Mouse (Mus musculus): ENCODE measurements around the gene Gm48551. TPM values are rescaled to one million over a fixed set of nuclear protein-coding genes. Genes with fewer than 3 reads are reported as not detected.

Gm48551 gene
- total RNA-seq, 2 experiments from 2014 or later, result 0.41 to 0.47 TPM

Small RNAs within 50 kb of the gene (microRNA-seq; reads per million reads assigned to microRNA genes)
- gene Mir1191b (0 to 1.5 reads per million in 2 experiments), gene Mir6913 (0 reads per million in 2 experiments)

Other genes starting within 250 kb of the Gm48551 start
- 10 to 100 TPM; 28.2 to 30.1 TPM for gene Zbtb7a, start 249.2 kb upstream of the Gm48551 start, total RNA-seq (2021)
- 10 to 100 TPM; 12.3 to 12.8 TPM for gene Pias4, start 216.5 kb upstream of the Gm48551 start, total RNA-seq (2021)
- 100 to 1,000 TPM; 892 to 898 TPM for gene Eef2, start 207.8 kb upstream of the Gm48551 start, total RNA-seq (2021)
- 10 to 100 TPM; 21.2 to 24.8 TPM for gene Dapk3, start 201.5 kb upstream of the Gm48551 start, total RNA-seq (2021)
- gene 4930442H23Rik, start 200.6 kb upstream of the Gm48551 start, total RNA-seq (2021), result not detected
- gene Nmrk2, start 182.4 kb upstream of the Gm48551 start, total RNA-seq (2021), result 1 to 10 TPM; 1.8 to 5.5 TPM
- under 1 TPM in 1 of 2 experiments, not detected in 1; 0.06 TPM for gene Atcay, start 153.6 kb upstream of the Gm48551 start, total RNA-seq (2021)
- gene Zfr2, start 151.3 kb upstream of the Gm48551 start, total RNA-seq (2021), result 1 to 10 TPM; 1.7 to 2.5 TPM
- under 1 TPM; 0.33 to 0.57 TPM for gene Matk, start 131.5 kb upstream of the Gm48551 start, total RNA-seq (2021)
- 10 to 100 TPM; 93.1 to 99.9 TPM for gene Mrpl54, start 117.5 kb upstream of the Gm48551 start, total RNA-seq (2021)
- gene Apba3, start 117.5 kb upstream of the Gm48551 start, total RNA-seq (2021), result 10 to 100 TPM; 62.8 to 71.1 TPM
- not detected for gene Tjp3, start 92.9 kb upstream of the Gm48551 start, total RNA-seq (2021)
- 10 to 100 TPM; 18.5 to 22.8 TPM for gene Pip5k1c, start 91.5 kb upstream of the Gm48551 start, total RNA-seq (2021)
- 1 to 10 TPM; 7.7 to 10.0 TPM for gene Cactin, start 63.4 kb upstream of the Gm48551 start, total RNA-seq (2021)
- 1 to 10 TPM; 1.5 to 2.2 TPM for gene Tbxa2r, start 55.7 kb upstream of the Gm48551 start, total RNA-seq (2021)
- gene Gipc3, start 41.2 kb upstream of the Gm48551 start, total RNA-seq (2021), result 1 to 10 TPM; 1.8 to 2.0 TPM
- gene Hmg20b, start 34.0 kb upstream of the Gm48551 start, total RNA-seq (2021), result 10 to 100 TPM; 24.3 to 25.8 TPM
- 1 to 10 TPM; 3.7 to 4.0 TPM for gene Mfsd12, start 27.0 kb upstream of the Gm48551 start, total RNA-seq (2021)
- gene 4930404N11Rik, start 18.6 kb upstream of the Gm48551 start, total RNA-seq (2021), result under 1 TPM; 0.37 to 0.42 TPM
- 10 to 100 TPM; 11.9 to 15.4 TPM for gene Fzr1, start 6.0 kb upstream of the Gm48551 start, total RNA-seq (2021)
- gene Dohh, start within 50 bp of the Gm48551 start, total RNA-seq (2021), result 10 to 100 TPM; 38.6 to 39.8 TPM
- gene Gm48552, start 4.5 kb downstream of the Gm48551 start, total RNA-seq (2021), result under 1 TPM in 1 of 2 experiments, not detected in 1; 0.80 TPM
- gene Smim24, start 8.6 kb downstream of the Gm48551 start, total RNA-seq (2021), result under 1 TPM; 0.45 to 0.91 TPM
- gene Nfic, start 71.2 kb downstream of the Gm48551 start, total RNA-seq (2021), result 100 to 1,000 TPM; 262 to 320 TPM
- gene Celf5, start 98.2 kb downstream of the Gm48551 start, total RNA-seq (2021), result under 1 TPM; 0.09 to 0.23 TPM
- gene Ncln, start 111.9 kb downstream of the Gm48551 start, total RNA-seq (2021), result 10 to 100 TPM; 39.1 to 47.3 TPM
- under 1 TPM; 0.64 to 0.86 TPM for gene S1pr4, start 115.7 kb downstream of the Gm48551 start, total RNA-seq (2021)
- 1 to 10 TPM in 1 of 2 experiments, under 1 TPM in 1; 0.60 to 1.2 TPM for gene Gna15, start 139.8 kb downstream of the Gm48551 start, total RNA-seq (2021)
- gene Gna11, start 160.7 kb downstream of the Gm48551 start, total RNA-seq (2021), result 10 to 100 TPM; 31.6 to 34.6 TPM
- 100 to 1,000 TPM; 660 to 698 TPM for gene Aes, start 175.0 kb downstream of the Gm48551 start, total RNA-seq (2021)
- 1 to 10 TPM; 4.3 to 4.4 TPM for gene Tle2, start 190.1 kb downstream of the Gm48551 start, total RNA-seq (2021)
- gene Tle6, start 216.6 kb downstream of the Gm48551 start, total RNA-seq (2021), result 1 to 10 TPM; 2.4 to 4.4 TPM
- gene BC025920, start 221.8 kb downstream of the Gm48551 start, total RNA-seq (2021), result 1 to 10 TPM; 1.7 to 2.2 TPM
- gene Sirt6, start 243.3 kb downstream of the Gm48551 start, total RNA-seq (2021), result 1 to 10 TPM; 5.4 to 5.6 TPM
- 10 to 100 TPM in 1 of 2 experiments, 1 to 10 TPM in 1; 6.8 to 10.9 TPM for gene Ankrd24, start 244.1 kb downstream of the Gm48551 start, total RNA-seq (2021)

All from gastrocnemius, postnatal 14 days (tissue).